Mouse (Mus musculus) embryonic facial prominence, embryonic 15.5 days (tissue): ENCODE data around the gene Psmd5. TPM values are rescaled to one million over a fixed set of nuclear protein-coding genes. Genes with fewer than 3 reads are reported as not detected.

Source experiments
- ATAC-seq: fragments of 200-750 bp; cut with Nextera tagmentation; 2 replicates; pipeline ENCODE4 v1.8.0; 2017; ENCODE audit warnings: low read depth, moderate TSS enrichment; ENCODE audit not compliant: insufficient number of reproducible peaks, low FRiP score, low TSS enrichment
- H3K27ac ChIP-seq: fragments of 300-500 bp; sonication (generic); replicated peaks from 2 replicates; pipeline ENCODE4 v1.5.1; 2015; ENCODE audit warnings: mild to moderate bottlenecking, inconsistent platforms
- H3K27me3 ChIP-seq: fragments of 300-500 bp; sonication (generic); 2 replicates; pipeline ENCODE4 v1.6.1; 2015; ENCODE audit warnings: inconsistent platforms
- H3K36me3 ChIP-seq: fragments of 300-500 bp; sonication (generic); 2 replicates; pipeline ENCODE4 v1.6.1; 2015; ENCODE audit warnings: mild to moderate bottlenecking, inconsistent platforms
- H3K4me1 ChIP-seq: fragments of 300-500 bp; sonication (generic); 2 replicates; pipeline ENCODE4 v1.6.1; 2015; ENCODE audit warnings: inconsistent platforms
- H3K4me2 ChIP-seq: fragments of 300-500 bp; sonication (generic); replicated peaks from 2 replicates; pipeline ENCODE4 v1.6.1; 2015; ENCODE audit warnings: mild to moderate bottlenecking, inconsistent platforms
- H3K4me3 ChIP-seq: fragments of 300-500 bp; sonication (generic); replicated peaks from 2 replicates; pipeline ENCODE4 v1.5.1; 2015; ENCODE audit warnings: mild to moderate bottlenecking, inconsistent platforms
- H3K9ac ChIP-seq: fragments of 300-500 bp; sonication (generic); 2 replicates; pipeline ENCODE4 v1.6.1; 2015; ENCODE audit warnings: inconsistent platforms
- H3K9me3 ChIP-seq: fragments of 300-500 bp; sonication (generic); replicated peaks from 2 replicates; pipeline ENCODE4 v1.6.1; 2016; ENCODE audit warnings: inconsistent platforms
- WGBS: fragments of 180-500 bp; shearing (Covaris S2); methylation state at CpG from one replicate; pipeline ENCODE4 v1.1.7; 2015; 5-methylcytosine and 5-hydroxymethylcytosine counted together
- polyA plus RNA-seq: library from polyadenylated mRNA; unstranded; fragments of >200 nt; fragmentation: Nextera tagmentation; extraction: Ambion mirVana; gene quantifications from 2 replicates; pipeline ENCODE4 v1.2.1, GENCODE M21; 2015

Gene Psmd5
- polyA plus RNA-seq, 1 experiment from 2014 or later, result 91.4 TPM

DNA sequence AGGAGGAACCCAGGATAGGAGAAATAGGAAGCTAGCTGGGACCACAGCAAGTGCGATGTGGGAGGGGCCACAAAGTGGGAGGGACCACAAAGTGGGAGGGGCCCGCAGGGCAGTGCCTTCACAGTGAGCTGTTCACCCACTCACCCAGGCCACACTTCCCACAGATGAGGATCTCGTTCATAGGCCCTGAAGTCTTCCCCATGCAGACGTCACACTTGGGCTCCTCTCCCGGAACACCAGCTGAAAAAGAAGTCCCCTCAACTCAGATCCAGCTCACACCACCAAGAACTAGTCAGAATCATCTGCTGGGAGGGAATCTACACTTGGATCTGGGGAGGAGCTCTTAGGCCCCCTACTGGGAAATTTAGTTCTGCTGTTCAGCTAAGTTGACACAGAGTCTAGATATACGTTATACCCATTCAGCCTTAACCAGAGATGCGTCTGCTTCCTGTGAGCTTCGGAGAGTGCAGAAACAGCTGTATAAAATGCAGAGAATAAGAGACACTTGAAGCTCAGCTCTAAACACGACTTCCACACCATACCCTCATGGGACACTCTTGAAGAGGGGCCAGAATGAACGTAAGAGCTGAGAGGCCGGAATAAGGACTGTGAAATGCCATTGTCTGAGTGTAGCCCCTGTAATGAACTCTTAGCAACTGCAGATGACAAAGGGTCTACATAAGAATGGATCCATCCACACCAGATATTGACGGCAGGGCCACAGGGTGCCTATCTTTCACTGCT, 32.3 kb upstream of the Psmd5 start:
- Histone ChIP-seq H3K36me3 (0 out of 2 replicates have a peak, but pooled peaks cover 9% of the 10 kb centered on the region), H3K4me3 (no peak overlapping the region), H3K27ac (0 out of 2 replicates have a peak overlapping the region, but pooled peaks have one; percentile 28), H3K27me3 (peaks cover 3% of the 10 kb centered on the region; the same call in 1 of the 2 replicates), H3K4me2 (no peak overlapping the region), H3K4me1 (peaks cover 29% of the 10 kb centered on the region), H3K9me3 (no peaks in the 10 kb centered on the region), H3K9ac (no peak overlapping the region)
- ATAC-seq, result no peak
- 39% methylated on average over 12 of the region's 12 CpGs for WGBS

DNA sequence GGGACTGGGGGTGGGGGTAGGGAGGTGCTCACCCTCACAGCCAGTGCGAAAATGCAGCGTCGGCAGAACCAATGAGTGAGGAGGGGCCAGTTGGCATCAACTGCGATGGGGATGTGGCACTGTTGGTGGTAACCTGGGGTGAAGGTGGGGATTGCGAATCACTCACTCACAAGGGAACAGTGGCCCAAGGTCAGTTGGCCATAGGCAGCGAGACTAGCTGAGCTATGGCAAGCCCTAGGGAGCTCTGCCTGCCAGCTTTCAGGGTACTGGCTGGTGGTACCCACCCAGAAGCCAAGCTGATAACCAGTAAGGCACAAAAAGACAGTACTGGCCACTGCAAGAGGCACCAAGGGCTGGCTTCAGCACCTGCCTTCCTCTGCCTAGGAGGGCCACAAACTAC, 31.7 kb upstream of the Psmd5 start:
- Histone ChIP-seq H3K4me3 (no peak overlapping the region), H3K4me2 (no peak overlapping the region), H3K27me3 (no peaks in the 10 kb centered on the region; the same call in 1 of the 2 replicates), H3K4me1 (peaks cover 29% of the 10 kb centered on the region), H3K36me3 (0 out of 2 replicates have a peak, but pooled peaks cover 12% of the 10 kb centered on the region), H3K9ac (no peak overlapping the region), H3K9me3 (no peaks in the 10 kb centered on the region), H3K27ac (no peak overlapping the region)
- WGBS, result 74% methylated on average over 6 of the region's 6 CpGs
- no peak for ATAC-seq

DNA sequence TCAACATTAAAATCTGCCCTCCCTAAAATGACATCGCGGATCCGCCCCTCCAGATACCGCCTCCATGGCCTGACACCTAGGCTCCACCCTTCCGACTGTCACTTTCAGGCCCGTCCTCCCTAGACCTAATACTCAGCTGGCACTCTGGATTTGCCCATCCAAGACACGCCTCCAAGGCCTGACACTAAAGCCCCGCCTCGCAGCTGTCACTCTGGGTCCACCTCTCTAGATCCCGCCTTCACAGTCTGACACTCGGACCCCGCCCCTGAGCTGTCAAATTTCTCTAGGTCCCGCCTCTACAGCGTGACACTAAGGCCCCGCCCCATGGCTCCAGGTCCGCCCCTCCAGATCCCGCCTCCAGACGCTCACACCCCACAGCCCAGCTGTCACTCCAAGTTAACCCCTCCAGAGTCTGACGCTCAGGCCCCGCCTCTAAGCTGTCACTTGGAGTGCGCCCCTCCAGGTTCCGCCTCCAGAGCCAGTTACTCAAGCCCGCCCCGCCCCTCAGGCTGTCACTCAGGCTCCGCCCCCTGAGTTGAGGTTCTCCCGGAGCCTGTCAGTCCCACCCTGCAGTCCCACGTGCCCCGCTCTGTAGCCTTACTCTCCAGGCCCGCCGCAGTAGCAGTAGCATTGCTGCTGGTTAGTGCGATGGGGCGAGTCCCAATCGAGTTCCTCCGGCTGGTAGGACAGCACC, 30.2 kb upstream of the Psmd5 start:
- Histone ChIP-seq H3K9me3 (no peaks in the 10 kb centered on the region), H3K9ac (no peak overlapping the region), H3K36me3 (0 out of 2 replicates have a peak, but pooled peaks cover 15% of the 10 kb centered on the region), H3K27me3 (no peaks in the 10 kb centered on the region; the same call in 1 of the 2 replicates), H3K27ac (peak overlapping the region; percentile 73), H3K4me1 (peaks cover 29% of the 10 kb centered on the region), H3K4me2 (peak overlapping the region; percentile 62), H3K4me3 (peak overlapping the region; percentile 37)
- ATAC-seq, result peak; percentile 98
- under 1% methylated on average over 34 of the region's 34 CpGs for WGBS

DNA sequence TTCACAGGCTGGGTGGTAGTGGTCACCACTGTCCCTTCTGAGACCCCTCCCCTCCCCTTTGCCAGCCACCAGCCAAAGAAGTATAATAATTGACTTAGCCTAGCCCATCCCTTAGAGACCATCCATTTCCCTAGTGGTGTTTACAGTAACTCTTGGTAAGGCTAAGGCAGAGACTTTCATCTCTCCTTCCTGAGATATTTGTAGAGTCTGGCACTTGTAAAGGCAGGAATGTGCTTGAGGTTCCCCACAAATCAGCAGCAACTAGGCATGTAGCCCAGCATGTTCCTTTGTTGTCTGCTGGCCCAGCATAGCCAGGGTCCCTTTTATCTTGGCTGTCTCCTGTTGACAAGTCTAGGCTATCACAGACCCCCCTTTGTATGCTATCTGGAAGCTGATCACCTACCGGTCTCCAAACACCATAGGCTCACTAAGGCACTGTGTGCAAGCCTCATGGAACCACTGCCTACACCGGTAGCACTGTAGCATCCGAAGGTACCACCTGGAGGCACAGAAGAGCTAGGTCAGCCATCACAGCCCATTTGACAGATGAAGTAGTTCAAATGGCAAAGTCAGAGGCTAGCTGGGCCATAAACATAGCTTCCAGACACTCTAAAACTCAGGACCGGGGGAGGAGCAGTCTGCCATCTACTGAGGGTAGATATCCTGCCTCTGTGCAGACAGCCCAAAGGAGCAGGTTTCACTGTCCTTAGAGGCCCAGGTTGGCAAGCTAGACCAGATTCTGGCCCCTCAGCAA, 29.1 kb upstream of the Psmd5 start:
- H3K9ac ChIP-seq, result no peak overlapping the region
- H3K4me2 ChIP-seq, result peak overlapping the region; percentile 62
- H3K36me3 ChIP-seq, result 0 out of 2 replicates have a peak, but pooled peaks cover 13% of the 10 kb centered on the region
- no peak overlapping the region; the same call in 1 of the 2 replicates for H3K4me3 ChIP-seq
- H3K27ac ChIP-seq, result 0 out of 2 replicates have a peak overlapping the region, but pooled peaks have one; percentile 35
- no peaks in the 10 kb centered on the region for H3K9me3 ChIP-seq
- no peak for ATAC-seq
- peaks cover 29% of the 10 kb centered on the region for H3K4me1 ChIP-seq
- 71% methylated on average over 4 of the region's 4 CpGs for WGBS
- H3K27me3 ChIP-seq, result no peaks in the 10 kb centered on the region; the same call in 1 of the 2 replicates

DNA sequence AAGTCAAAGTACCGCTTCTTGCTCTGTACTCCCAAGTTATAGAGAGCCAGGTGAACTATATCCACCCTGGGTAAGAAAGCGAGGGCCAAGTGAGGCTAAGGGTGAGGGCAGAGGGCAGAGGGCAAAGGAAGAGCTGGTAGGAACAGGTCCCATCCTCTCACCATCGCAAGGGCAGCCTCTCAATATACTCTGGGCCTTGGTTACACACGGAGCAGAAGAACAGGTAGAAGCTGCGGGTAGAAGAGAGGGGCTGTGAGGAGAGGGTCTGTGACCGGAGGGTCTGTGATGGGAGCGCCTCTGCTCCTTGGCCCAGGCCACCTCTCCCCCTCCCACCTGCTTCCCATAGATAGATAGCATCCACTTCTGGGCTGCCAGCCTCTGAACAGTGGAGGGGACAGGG, 28.4 kb upstream of the Psmd5 start:
- no peak overlapping the region for H3K27ac ChIP-seq
- 0 out of 2 replicates have a peak, but pooled peaks cover 13% of the 10 kb centered on the region for H3K36me3 ChIP-seq
- no peak overlapping the region for H3K9ac ChIP-seq
- no peak for ATAC-seq
- peaks cover 29% of the 10 kb centered on the region for H3K4me1 ChIP-seq
- WGBS, result 85% methylated on average over 7 of the region's 7 CpGs
- no peak overlapping the region for H3K4me2 ChIP-seq
- no peaks in the 10 kb centered on the region; the same call in 1 of the 2 replicates for H3K27me3 ChIP-seq
- no peaks in the 10 kb centered on the region for H3K9me3 ChIP-seq
- no peak overlapping the region for H3K4me3 ChIP-seq

- WGBS, result 87% methylated on average over 6 of the region's 6 CpGs
- H3K9ac ChIP-seq, result no peak overlapping the region
Observed at GRCm38 (mm10) chr2:34902731-34903130, 28.0 kb upstream of the Psmd5 start.

GRCm38 (mm10) chr2:34901726-34902125, 27.0 kb upstream of the Psmd5 start:
- 73% methylated on average over 4 of the region's 4 CpGs for WGBS
- no peaks in the 10 kb centered on the region for H3K9me3 ChIP-seq
- no peak overlapping the region for H3K4me3 ChIP-seq
- 0 out of 2 replicates have a peak, but pooled peaks cover 13% of the 10 kb centered on the region for H3K36me3 ChIP-seq
- no peak overlapping the region for H3K4me2 ChIP-seq
- no peak overlapping the region for H3K27ac ChIP-seq
- no peak overlapping the region for H3K9ac ChIP-seq
- peaks cover 20% of the 10 kb centered on the region for H3K4me1 ChIP-seq
- no peaks in the 10 kb centered on the region for H3K27me3 ChIP-seq
- ATAC-seq, result no peak

More at GRCm38 (mm10) chr2:34902731-34903130, 28.0 kb upstream of the Psmd5 start:
- H3K4me2 ChIP-seq, result no peak overlapping the region
- H3K9me3 ChIP-seq, result no peaks in the 10 kb centered on the region
- ATAC-seq, result no peak
- no peak overlapping the region for H3K27ac ChIP-seq
- no peak overlapping the region for H3K4me3 ChIP-seq
- peaks cover 29% of the 10 kb centered on the region for H3K4me1 ChIP-seq
- H3K27me3 ChIP-seq, result no peaks in the 10 kb centered on the region; the same call in 1 of the 2 replicates
- 0 out of 2 replicates have a peak, but pooled peaks cover 13% of the 10 kb centered on the region for H3K36me3 ChIP-seq

DNA sequence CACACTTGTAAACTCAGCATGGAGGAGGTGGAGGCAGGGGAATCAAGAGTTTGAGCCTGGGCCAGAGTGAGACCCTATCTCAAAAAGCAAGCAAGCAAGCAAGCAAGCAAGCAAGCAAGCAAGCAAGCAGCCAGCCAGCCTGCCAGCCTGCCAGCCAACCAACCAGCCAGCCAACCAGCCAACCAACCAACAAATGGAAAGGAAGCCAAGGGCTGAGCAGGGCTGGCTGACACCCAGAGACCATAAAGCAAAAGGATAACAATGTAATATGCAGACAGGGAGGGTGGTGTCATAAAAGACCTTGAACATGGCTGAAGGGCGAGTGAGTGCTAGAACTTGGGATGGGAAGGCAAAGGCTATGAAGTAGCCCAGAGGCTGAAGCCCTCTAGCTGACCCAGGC, 25.6 kb upstream of the Psmd5 start:
- 81% methylated on average over 1 of the region's 1 CpGs for WGBS
- ATAC-seq, result no peak

GRCm38 (mm10) chr2:34899682-34900081, 24.9 kb upstream of the Psmd5 start:
- Histone ChIP-seq H3K4me1 (peaks cover 11% of the 10 kb centered on the region; the same call in 1 of the 2 replicates), H3K36me3 (0 out of 2 replicates have a peak, but pooled peaks cover 16% of the 10 kb centered on the region), H3K27ac (no peak overlapping the region), H3K4me2 (no peak overlapping the region), H3K9me3 (no peaks in the 10 kb centered on the region), H3K9ac (no peak overlapping the region), H3K4me3 (no peak overlapping the region), H3K27me3 (no peaks in the 10 kb centered on the region)
- 75% methylated on average over 11 of the region's 11 CpGs for WGBS
- ATAC-seq, result no peak

More for the DNA sequence above, 25.6 kb upstream of the Psmd5 start:
- Histone ChIP-seq H3K36me3 (0 out of 2 replicates have a peak, but pooled peaks cover 14% of the 10 kb centered on the region), H3K9me3 (no peaks in the 10 kb centered on the region), H3K4me3 (no peak overlapping the region), H3K9ac (no peak overlapping the region), H3K4me1 (peaks cover 14% of the 10 kb centered on the region), H3K27ac (no peak overlapping the region), H3K27me3 (no peaks in the 10 kb centered on the region), H3K4me2 (no peak overlapping the region)

GRCm38 (mm10) chr2:34897820-34898219, 23.1 kb upstream of the Psmd5 start:
- Histone ChIP-seq H3K36me3 (0 out of 2 replicates have a peak, but pooled peaks cover 15% of the 10 kb centered on the region), H3K4me3 (no peak overlapping the region), H3K9me3 (no peaks in the 10 kb centered on the region), H3K4me1 (no peaks in the 10 kb centered on the region), H3K27ac (no peak overlapping the region), H3K4me2 (no peak overlapping the region), H3K9ac (no peak overlapping the region), H3K27me3 (no peaks in the 10 kb centered on the region)
- ATAC-seq, result no peak
- 22% methylated on average over 10 of the region's 10 CpGs for WGBS
